Mouse (Mus musculus) intestine, postnatal 0 days (tissue): ENCODE data around the gene Angptl8. TPM values are rescaled to one million over a fixed set of nuclear protein-coding genes. Genes with fewer than 3 reads are reported as not detected.
A peak's percentile ranks its signal among the peaks of the same experiment; 100 is the strongest.

Experiments used
- ATAC-seq: fragments of 200-750 bp; cut with Nextera tagmentation; 2 replicates; pipeline ENCODE4 v1.8.0; 2017; ENCODE audit warnings: mild to moderate bottlenecking, moderate TSS enrichment, moderate library complexity
- H3K27ac ChIP-seq: fragments of 300-500 bp; sonication (generic); 2 replicates; pipeline ENCODE4 v1.5.1; 2014; ENCODE audit warnings: mild to moderate bottlenecking, low read depth, low read length, moderate library complexity
- H3K27me3 ChIP-seq: fragments of 300-500 bp; sonication (generic); replicated peaks from 2 replicates; pipeline ENCODE4 v1.6.1; 2014; ENCODE audit warnings: low read length, mixed read lengths; ENCODE audit not compliant: control insufficient read depth, insufficient read depth
- H3K36me3 ChIP-seq: fragments of 300-500 bp; sonication (generic); 2 replicates; pipeline ENCODE4 v1.6.1; 2014; ENCODE audit warnings: mild to moderate bottlenecking, moderate library complexity; ENCODE audit not compliant: control insufficient read depth, insufficient read depth
- H3K4me1 ChIP-seq: fragments of 300-500 bp; sonication (generic); replicated peaks from 2 replicates; pipeline ENCODE4 v1.6.1; 2014; ENCODE audit warnings: antibody characterized with exemption, low read length, mixed read lengths; ENCODE audit not compliant: control insufficient read depth, insufficient read depth
- H3K4me2 ChIP-seq: fragments of 300-500 bp; sonication (generic); replicated peaks from 2 replicates; pipeline ENCODE4 v1.6.1; 2014; ENCODE audit warnings: low read depth, mild to moderate bottlenecking, moderate library complexity
- H3K4me3 ChIP-seq: fragments of 300-500 bp; sonication (generic); 2 replicates; pipeline ENCODE4 v1.5.1; 2014; ENCODE audit warnings: low read depth, low read length
- H3K9ac ChIP-seq: fragments of 300-500 bp; sonication (generic); 2 replicates; pipeline ENCODE4 v1.6.1; 2014; ENCODE audit warnings: mild to moderate bottlenecking, low read depth, low read length
- H3K9me3 ChIP-seq: fragments of 300-500 bp; sonication (generic); 2 replicates; pipeline ENCODE4 v1.6.1; 2016; ENCODE audit warnings: mixed run types; ENCODE audit not compliant: control insufficient read depth
- CTCF ChIP-seq: sonication (generic); IDR thresholded peaks from 2 replicates; pipeline ENCODE4 v1.5.1; 2016; ENCODE audit warnings: low read depth, mild to moderate bottlenecking, control low read depth, antibody characterized with exemption, moderate library complexity
- WGBS: fragments of 180-500 bp; shearing (Covaris S2); extraction: QIAGEN DNeasy Blood & Tissue Kit; methylation state at CpG from one replicate; pipeline ENCODE4 v1.1.7; 2014; 5-methylcytosine and 5-hydroxymethylcytosine counted together
- polyA plus RNA-seq: library from polyadenylated mRNA; unstranded; fragments of >200 nt; fragmentation: Nextera tagmentation; extraction: Ambion mirVana; gene quantifications from 2 replicates; pipeline ENCODE4 v1.2.1, GENCODE M21; 2015

Angptl8 gene
- polyA plus RNA-seq, 1 experiment from 2014 or later: 15.9 TPM

- WGBS: 42% methylated on average over 3 of the region's 3 CpGs
- Histone ChIP-seq H3K9me3 (no peaks in the 10 kb centered on the region), H3K36me3 (peaks cover 29% of the 10 kb centered on the region), H3K9ac (no peak overlapping the region), H3K27ac (no peak overlapping the region), H3K27me3 (no peaks in the 10 kb centered on the region), H3K4me1 (no peaks in the 10 kb centered on the region), H3K4me3 (no peak overlapping the region), H3K4me2 (no peak overlapping the region)
- no peak for ATAC-seq
- TF ChIP-seq CTCF: no peak
These were observed 28.9 kb upstream of the Angptl8 start for GRCm38 (mm10) chr9:21806363-21806762.

DNA sequence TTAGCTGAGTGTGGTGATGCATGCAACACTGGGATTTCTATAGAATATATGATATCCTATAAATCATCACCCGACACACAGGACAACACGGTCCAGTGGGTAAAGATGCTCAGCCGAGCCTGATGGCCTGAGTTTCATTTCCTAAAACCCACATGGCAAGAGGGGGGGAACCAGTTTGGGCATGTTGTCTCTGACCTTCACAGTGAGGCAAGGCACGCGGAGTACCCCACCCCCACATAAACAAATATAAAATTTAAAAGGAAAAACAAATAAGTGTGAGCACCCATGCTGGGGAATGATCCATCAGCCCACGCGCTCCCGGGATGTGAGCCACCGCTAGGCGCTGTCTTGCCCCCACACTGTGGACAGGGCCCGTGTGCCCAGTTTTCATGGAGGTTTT is 28.3 kb upstream of the Angptl8 start:
- Histone ChIP-seq H3K27me3 (no peaks in the 10 kb centered on the region), H3K4me3 (no peak overlapping the region), H3K27ac (no peak overlapping the region), H3K9me3 (no peaks in the 10 kb centered on the region), H3K4me1 (no peaks in the 10 kb centered on the region), H3K36me3 (peaks cover 23% of the 10 kb centered on the region; the same call in 1 of the 2 replicates), H3K9ac (no peak overlapping the region), H3K4me2 (no peak overlapping the region)
- 78% methylated on average over 11 of the region's 11 CpGs for WGBS
- no peak for ATAC-seq
- no peak for TF ChIP-seq CTCF

- Histone ChIP-seq H3K9me3 (no peaks in the 10 kb centered on the region), H3K27ac (no peak overlapping the region), H3K4me2 (no peak overlapping the region), H3K4me1 (no peaks in the 10 kb centered on the region), H3K9ac (no peak overlapping the region), H3K27me3 (no peaks in the 10 kb centered on the region), H3K4me3 (no peak overlapping the region), H3K36me3 (peaks cover 20% of the 10 kb centered on the region; the same call in 1 of the 2 replicates)
- TF ChIP-seq CTCF: peak; percentile 69
- no peak for ATAC-seq
- WGBS: 81% methylated on average over 3 of the region's 3 CpGs
These were observed 26.7 kb upstream of the Angptl8 start for GRCm38 (mm10) chr9:21808561-21808960.

GRCm38 (mm10) chr9:21811170-21811569 is 24.1 kb upstream of the Angptl8 start:
- peaks cover 44% of the 10 kb centered on the region for H3K36me3 ChIP-seq
- H3K9ac ChIP-seq: no peak overlapping the region
- no peaks in the 10 kb centered on the region for H3K27me3 ChIP-seq
- no peak overlapping the region for H3K27ac ChIP-seq
- no peaks in the 10 kb centered on the region for H3K4me1 ChIP-seq
- 82% methylated on average over 5 of the region's 5 CpGs for WGBS
- H3K9me3 ChIP-seq: no peaks in the 10 kb centered on the region
- H3K4me3 ChIP-seq: no peak overlapping the region
- no peak overlapping the region for H3K4me2 ChIP-seq
- ATAC-seq: no peak
- no peak for TF ChIP-seq CTCF

DNA sequence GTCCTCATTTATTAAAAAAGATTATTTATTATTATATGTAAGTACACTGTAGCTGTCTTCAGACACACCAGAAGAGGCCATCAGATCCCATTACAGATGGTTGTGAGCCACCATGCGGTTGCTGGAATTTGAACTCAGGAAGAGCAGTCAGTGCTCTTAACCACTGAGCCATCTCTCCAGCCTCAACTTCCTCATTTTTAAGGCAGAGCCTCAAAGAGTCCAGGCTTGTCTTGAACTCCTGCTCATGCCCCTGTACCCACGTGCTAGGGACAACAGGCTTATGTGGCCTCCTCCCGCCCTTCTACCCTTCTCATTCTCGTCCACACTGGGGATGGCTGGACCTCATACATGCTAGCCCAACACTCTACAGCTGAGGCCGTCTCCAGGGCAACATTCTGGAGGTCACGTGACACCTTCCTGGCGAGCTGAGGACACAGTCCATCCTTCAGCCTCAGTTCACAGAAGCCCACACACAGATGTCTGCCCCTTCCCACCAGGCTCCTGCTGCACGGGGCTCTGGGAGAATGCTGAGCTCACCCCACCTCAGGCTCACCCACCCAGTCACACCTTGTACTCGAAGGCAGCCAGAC is 18.5 kb upstream of the Angptl8 start:
- peaks cover 72% of the 10 kb centered on the region for H3K36me3 ChIP-seq
- ATAC-seq: no peak
- H3K4me1 ChIP-seq: no peaks in the 10 kb centered on the region
- H3K4me2 ChIP-seq: no peak overlapping the region
- H3K27me3 ChIP-seq: no peaks in the 10 kb centered on the region
- WGBS: 67% methylated on average over 9 of the region's 9 CpGs
- no peak overlapping the region for H3K27ac ChIP-seq
- H3K4me3 ChIP-seq: no peak overlapping the region
- no peaks in the 10 kb centered on the region for H3K9me3 ChIP-seq
- no peak overlapping the region for H3K9ac ChIP-seq
- no peak for TF ChIP-seq CTCF

DNA sequence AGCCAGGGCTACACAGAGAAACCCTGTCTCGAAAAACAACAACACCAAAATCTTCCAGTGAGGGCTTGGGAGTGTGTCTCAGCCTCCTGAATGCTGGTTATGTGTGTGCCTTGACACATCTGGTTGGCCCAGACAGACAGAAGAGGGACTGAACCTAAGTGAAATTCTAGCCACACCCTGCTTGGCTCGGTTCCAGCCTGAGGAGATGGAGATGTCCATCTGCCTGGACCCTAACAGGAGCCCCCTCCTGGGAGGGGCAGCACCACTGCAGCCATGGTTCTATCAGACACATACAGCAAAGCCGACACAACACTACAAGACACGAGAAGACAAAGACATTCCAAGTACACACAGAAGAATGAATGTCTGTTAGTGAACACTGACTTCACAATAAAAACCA is 17.2 kb upstream of the Angptl8 start:
- no peaks in the 10 kb centered on the region for H3K4me1 ChIP-seq

GRCm38 (mm10) chr9:21818561-21818960 is 16.7 kb upstream of the Angptl8 start:
- H3K4me1 ChIP-seq: no peaks in the 10 kb centered on the region
- H3K36me3 ChIP-seq: peaks cover 63% of the 10 kb centered on the region
- no peak overlapping the region for H3K4me3 ChIP-seq
- no peaks in the 10 kb centered on the region for H3K9me3 ChIP-seq
- TF ChIP-seq CTCF: no peak
- no peak for ATAC-seq
- H3K9ac ChIP-seq: no peak overlapping the region
- H3K4me2 ChIP-seq: no peak overlapping the region
- H3K27me3 ChIP-seq: no peaks in the 10 kb centered on the region
- H3K27ac ChIP-seq: no peak overlapping the region
- WGBS: 94% methylated on average over 6 of the region's 6 CpGs

More for the DNA sequence above, 17.2 kb upstream of the Angptl8 start:
- no peak overlapping the region for H3K9ac ChIP-seq
- H3K4me2 ChIP-seq: no peak overlapping the region
- no peak for TF ChIP-seq CTCF
- no peak overlapping the region for H3K27ac ChIP-seq
- no peak for ATAC-seq
- no peak overlapping the region for H3K4me3 ChIP-seq
- H3K9me3 ChIP-seq: no peaks in the 10 kb centered on the region
- no peaks in the 10 kb centered on the region for H3K27me3 ChIP-seq
- 81% methylated on average over 4 of the region's 4 CpGs for WGBS
- peaks cover 68% of the 10 kb centered on the region for H3K36me3 ChIP-seq
